21 mouse cellular contexts compared by ENCODE assay signal in genomic region chr16:34211243-34211642, GRCm38 (mm10).
DNase-seq lines count a peak whose midpoint lies in the region; ATAC-seq lines count a peak whose summit lies in the region.
"Had no signal": no experiment of that assay in that cellular context is flagged by ENCODE, and none has a peak within 500 bp of the region (broad histone marks: within the 10 kb centered on the region; RNA-seq: fewer than 3 reads in every experiment).

No protein-coding gene starts in this region.

- 38% methylated on average over 12 of the region's 12 CpGs for WGBS in heart, embryonic 11.5 days (ENCODE audit: insufficient replicate concordance)
- WGBS in heart, embryonic 15.5 days, result 38% methylated on average over 12 of the region's 12 CpGs
- 52% methylated on average over 12 of the region's 12 CpGs for WGBS in liver, embryonic 15.5 days (ENCODE audit: insufficient replicate concordance)

- no peaks in the 10 kb centered on the region for H3K9me3 ChIP-seq in heart, embryonic 11.5 days (replicated peaks; ENCODE audit: control insufficient read depth, low read length)
- H3K9me3 ChIP-seq in heart, embryonic 15.5 days (replicated peaks), result no peaks in the 10 kb centered on the region
- no peaks in the 10 kb centered on the region for H3K9me3 ChIP-seq in liver, embryonic 15.5 days (replicated peaks)
- H3K9me3 ChIP-seq: embryonic facial prominence, embryonic 13.5 days; forebrain, embryonic 12.5 days; hindbrain, embryonic 10.5 days; intestine, embryonic 15.5 days had no signal

- 0 out of 2 replicates have a peak overlapping the region, but pooled peaks have one; percentile 4 for H3K4me2 ChIP-seq in heart, embryonic 11.5 days
- H3K4me2 ChIP-seq in heart, embryonic 15.5 days, result no peak overlapping the region
- H3K4me2 ChIP-seq in liver, embryonic 15.5 days, result peak overlapping the region; percentile 26
- H3K4me2 ChIP-seq: embryonic facial prominence, embryonic 13.5 days; forebrain, embryonic 12.5 days; hindbrain, embryonic 14.5 days; intestine, embryonic 15.5 days had no signal

- DNase-seq in heart, postnatal 10 days, result no peak
- no peak for DNase-seq in heart, adult 8-10 months (ENCODE audit: low spot score)
- DNase-seq in liver, result no peak
- peak; percentile 28 for DNase-seq in yolk sac, embryonic 10.5 days (ENCODE audit: low spot score)
- DNase-seq: adrenal gland, postnatal 14 days; cerebellum, adult 18-20 months; cerebellum, adult 9-11 months; cerebellum, postnatal 36 days; gastrocnemius, postnatal 10 days; kidney, adult 18-20 months had no signal

- 0 out of 2 replicates have a peak overlapping the region, but pooled peaks have one; percentile 2 for H3K27ac ChIP-seq in heart, embryonic 11.5 days (ENCODE audit: low read depth, low read length)
- H3K27ac ChIP-seq in heart, embryonic 15.5 days, result peak overlapping the region; percentile 59
- H3K27ac ChIP-seq in liver, embryonic 15.5 days (replicated peaks), result no peak overlapping the region
- H3K27ac ChIP-seq: embryonic facial prominence, embryonic 13.5 days; forebrain, embryonic 12.5 days; hindbrain, embryonic 10.5 days; hindbrain, embryonic 14.5 days; intestine, embryonic 15.5 days had no signal

- ATAC-seq in heart, embryonic 11.5 days (replicated peaks; ENCODE audit: insufficient number of reproducible peaks, low FRiP score, low TSS enrichment), result no peak
- no peak for ATAC-seq in heart, embryonic 15.5 days (replicated peaks; ENCODE audit: insufficient number of reproducible peaks, insufficient read depth, low FRiP score, low read depth)
- no peak for ATAC-seq in liver, embryonic 15.5 days (ENCODE audit: insufficient read depth)
- ATAC-seq: activated CD4-positive, CD25-positive, alpha-beta regulatory T cell, adult 4 months; forebrain, embryonic 16.5 days; intestine, embryonic 15.5 days; Patski had no signal

- H3K36me3 ChIP-seq in heart, embryonic 11.5 days (ENCODE audit: control insufficient read depth, insufficient read depth, low read length), result no peaks in the 10 kb centered on the region
- H3K36me3 ChIP-seq in heart, embryonic 15.5 days, result peaks cover 44% of the 10 kb centered on the region
- H3K36me3 ChIP-seq in liver, embryonic 15.5 days (replicated peaks), result no peaks in the 10 kb centered on the region
- H3K36me3 ChIP-seq: intestine, embryonic 15.5 days had no signal

- H3K27me3 ChIP-seq in heart, embryonic 11.5 days (ENCODE audit: control insufficient read depth, insufficient read depth, low read length), result no peaks in the 10 kb centered on the region
- no peaks in the 10 kb centered on the region for H3K27me3 ChIP-seq in heart, embryonic 15.5 days
- no peaks in the 10 kb centered on the region for H3K27me3 ChIP-seq in liver, embryonic 15.5 days
- H3K27me3 ChIP-seq: embryonic facial prominence, embryonic 13.5 days; forebrain, embryonic 12.5 days; intestine, embryonic 15.5 days; Patski had no signal

- H3K9ac ChIP-seq in heart, embryonic 11.5 days (ENCODE audit: low read depth, low read length), result no peak overlapping the region
- H3K9ac ChIP-seq in heart, embryonic 15.5 days, result peak overlapping the region; percentile 17; the same call in 1 of the 2 replicates
- H3K9ac ChIP-seq in liver, embryonic 15.5 days, result no peak overlapping the region
- H3K9ac ChIP-seq: embryonic facial prominence, embryonic 13.5 days; forebrain, embryonic 12.5 days; hindbrain, embryonic 14.5 days; intestine, embryonic 15.5 days had no signal

- intact Hi-C loops in heart, postnatal 10 days (cut with DNase I), result no loop called here

- no peak overlapping the region for H3K4me3 ChIP-seq in heart, embryonic 11.5 days (ENCODE audit: low read depth, low read length)
- no peak overlapping the region for H3K4me3 ChIP-seq in heart, embryonic 15.5 days
- no peak overlapping the region for H3K4me3 ChIP-seq in liver, embryonic 15.5 days (replicated peaks)
- H3K4me3 ChIP-seq: embryonic facial prominence, embryonic 13.5 days; forebrain, embryonic 12.5 days; hindbrain, embryonic 10.5 days; intestine, embryonic 15.5 days had no signal

- peaks cover 27% of the 10 kb centered on the region for H3K4me1 ChIP-seq in heart, embryonic 11.5 days (ENCODE audit: control insufficient read depth, insufficient read depth, low read length)
- peaks cover 34% of the 10 kb centered on the region for H3K4me1 ChIP-seq in heart, embryonic 15.5 days (replicated peaks)
- no peaks in the 10 kb centered on the region; the same call in 1 of the 2 replicates for H3K4me1 ChIP-seq in liver, embryonic 15.5 days (replicated peaks)
- H3K4me1 ChIP-seq: embryonic facial prominence, embryonic 13.5 days; forebrain, embryonic 12.5 days; intestine, embryonic 15.5 days had no signal
